Mouse (Mus musculus): ENCODE data around the gene Rabgap1l. TPM values are rescaled to one million over a fixed set of nuclear protein-coding genes. Genes with fewer than 3 reads are reported as not detected.

Rabgap1l gene
- total and polyA plus RNA-seq, 2 experiments: 6.4 to 78.7 TPM

GRCm38 (mm10) chr1:160184506-160184905 is 608.5 kb downstream of the Rabgap1l start:
- no peak for DNase-seq (ENCODE audit: extremely low read depth, low read depth, low spot score)
- 29% methylated on average over 5 of the region's 5 CpGs for WGBS
- Histone ChIP-seq H3K4me3 (ENCODE audit: insufficient read depth, low read depth, low read length) (no peak overlapping the region), H3K36me3 (ENCODE audit: control insufficient read depth, insufficient read depth, low read length) (no peaks in the 10 kb centered on the region), H3K79me2 (ENCODE audit: control insufficient read depth, insufficient read depth, low read length) (no peaks in the 10 kb centered on the region), H3K27ac (replicated peaks; ENCODE audit: insufficient read depth, low read depth, low read length) (no peak overlapping the region), H3K9ac (ENCODE audit: low read depth, low read length) (no peak overlapping the region), H3K27me3 (ENCODE audit: control insufficient read depth, insufficient read depth, low read length) (no peaks in the 10 kb centered on the region), H3K4me1 (ENCODE audit: control insufficient read depth, insufficient read depth, low read length) (no peaks in the 10 kb centered on the region)
- no peak for TF ChIP-seq POLR2A (IDR thresholded peaks at IDR 0.05; ENCODE audit: extremely low read depth, insufficient read depth, low read length)
- no peak for TF ChIP-seq CTCF (IDR thresholded peaks at IDR 0.05; ENCODE audit: low read depth, low read length)

- Histone ChIP-seq H3K27ac (replicated peaks; ENCODE audit: insufficient read depth, low read depth, low read length) (no peak overlapping the region), H3K4me1 (ENCODE audit: control insufficient read depth, insufficient read depth, low read length) (no peaks in the 10 kb centered on the region), H3K27me3 (ENCODE audit: control insufficient read depth, insufficient read depth, low read length) (no peaks in the 10 kb centered on the region), H3K9ac (ENCODE audit: low read depth, low read length) (no peak overlapping the region), H3K4me3 (ENCODE audit: insufficient read depth, low read depth, low read length) (no peak overlapping the region), H3K36me3 (ENCODE audit: control insufficient read depth, insufficient read depth, low read length) (no peaks in the 10 kb centered on the region), H3K79me2 (ENCODE audit: control insufficient read depth, insufficient read depth, low read length) (no peaks in the 10 kb centered on the region)
- DNase-seq (ENCODE audit: extremely low read depth, low read depth, low spot score): no peak
- 65% methylated on average over 4 of the region's 4 CpGs for WGBS
- TF ChIP-seq POLR2A (IDR thresholded peaks at IDR 0.05; ENCODE audit: extremely low read depth, insufficient read depth, low read length): no peak
- no peak for TF ChIP-seq CTCF (IDR thresholded peaks at IDR 0.05; ENCODE audit: low read depth, low read length)
These were observed 611.8 kb downstream of the Rabgap1l start for GRCm38 (mm10) chr1:160181216-160181615.

- Histone ChIP-seq H3K9ac (ENCODE audit: low read depth, low read length) (no peak overlapping the region), H3K79me2 (ENCODE audit: control insufficient read depth, insufficient read depth, low read length) (no peaks in the 10 kb centered on the region), H3K4me1 (ENCODE audit: control insufficient read depth, insufficient read depth, low read length) (no peaks in the 10 kb centered on the region), H3K36me3 (ENCODE audit: control insufficient read depth, insufficient read depth, low read length) (no peaks in the 10 kb centered on the region), H3K27me3 (ENCODE audit: control insufficient read depth, insufficient read depth, low read length) (peaks cover 3% of the 10 kb centered on the region; the same call in 1 of the 2 replicates), H3K27ac (replicated peaks; ENCODE audit: insufficient read depth, low read depth, low read length) (no peak overlapping the region), H3K4me3 (ENCODE audit: insufficient read depth, low read depth, low read length) (no peak overlapping the region)
- TF ChIP-seq CTCF (IDR thresholded peaks at IDR 0.05; ENCODE audit: low read depth, low read length) (no peak), POLR2A (IDR thresholded peaks at IDR 0.05; ENCODE audit: extremely low read depth, insufficient read depth, low read length) (no peak)
- 84% methylated on average over 8 of the region's 8 CpGs for WGBS
- no peak for DNase-seq (ENCODE audit: extremely low read depth, low read depth, low spot score)
These were observed 616.1 kb downstream of the Rabgap1l start for GRCm38 (mm10) chr1:160176903-160177302.

Other genes starting within 250 kb of the Rabgap1l start
- gene Rc3h1, start 113.2 kb upstream of the Rabgap1l start, total RNA-seq (2014; rRNA removed): 13.1 and 14.9 TPM in 2 replicates
- gene Rc3h1, start 113.2 kb upstream of the Rabgap1l start, polyA plus RNA-seq (2012; rRNA removed): 5.9 and 7.7 TPM in 2 replicates
- 3,274 and 4,209 TPM in 2 replicates for gene Serpinc1, start 185.4 kb upstream of the Rabgap1l start, total RNA-seq (2014; rRNA removed)
- 4,695 and 5,808 TPM in 2 replicates for gene Serpinc1, start 185.4 kb upstream of the Rabgap1l start, polyA plus RNA-seq (2012; rRNA removed)
- 4.3 and 4.4 TPM in 2 replicates for gene Zbtb37, start 241.6 kb upstream of the Rabgap1l start, total RNA-seq (2014; rRNA removed)
- gene Zbtb37, start 241.6 kb upstream of the Rabgap1l start, polyA plus RNA-seq (2012; rRNA removed): 0.33 and 0.97 TPM in 2 replicates